Mouse (Mus musculus): ENCODE results near the gene Shcbp1.
A peak's percentile ranks its signal among the peaks of the same experiment; 100 is the strongest.
"Not testable (repeated sequence)": the region's sequence is repeated elsewhere in the genome, so short reads cannot be mapped to it uniquely, and the experiment has no call there.

Shcbp1 gene

GRCm38 (mm10) chr8:4779254-4780055, at the start of gene Shcbp1:
TSS of gene Shcbp1 (minus strand) at chr8:4779567.
- DNase-seq, result peak; percentile 87 to 92

GRCm38 (mm10) chr8:4808831-4809230, 29.5 kb upstream of the Shcbp1 start:
- DNase-seq, result no peak

GRCm38 (mm10) chr8:4800524-4801122, 21.3 kb upstream of the Shcbp1 start:
- no peak for DNase-seq

- no peak for DNase-seq
Observed at GRCm38 (mm10) chr8:4778266-4778665, 1.1 kb downstream of the Shcbp1 start.

GRCm38 (mm10) chr8:4764751-4765150, 14.6 kb downstream of the Shcbp1 start:
- DNase-seq, result no peak

- DNase-seq, result no peak
Observed at GRCm38 (mm10) chr8:4753048-4753447, 26.3 kb downstream of the Shcbp1 start.

- DNase-seq, result no peak
Observed at GRCm38 (mm10) chr8:4730942-4731341, 48.4 kb downstream of the Shcbp1 start.

GRCm38 (mm10) chr8:4715546-4715945, 63.8 kb downstream of the Shcbp1 start:
- DNase-seq, result no peak

GRCm38 (mm10) chr8:4708346-4708745, 71.0 kb downstream of the Shcbp1 start:
- not testable (repeated sequence) for DNase-seq

- not testable (repeated sequence) for DNase-seq
Observed at GRCm38 (mm10) chr8:4707916-4708315, 71.5 kb downstream of the Shcbp1 start.

- no peak for DNase-seq
Observed at GRCm38 (mm10) chr8:4691634-4692033, 87.7 kb downstream of the Shcbp1 start.
